Comparison of ENCODE assay signal across 8 mouse cellular contexts in the genomic region with DNA sequence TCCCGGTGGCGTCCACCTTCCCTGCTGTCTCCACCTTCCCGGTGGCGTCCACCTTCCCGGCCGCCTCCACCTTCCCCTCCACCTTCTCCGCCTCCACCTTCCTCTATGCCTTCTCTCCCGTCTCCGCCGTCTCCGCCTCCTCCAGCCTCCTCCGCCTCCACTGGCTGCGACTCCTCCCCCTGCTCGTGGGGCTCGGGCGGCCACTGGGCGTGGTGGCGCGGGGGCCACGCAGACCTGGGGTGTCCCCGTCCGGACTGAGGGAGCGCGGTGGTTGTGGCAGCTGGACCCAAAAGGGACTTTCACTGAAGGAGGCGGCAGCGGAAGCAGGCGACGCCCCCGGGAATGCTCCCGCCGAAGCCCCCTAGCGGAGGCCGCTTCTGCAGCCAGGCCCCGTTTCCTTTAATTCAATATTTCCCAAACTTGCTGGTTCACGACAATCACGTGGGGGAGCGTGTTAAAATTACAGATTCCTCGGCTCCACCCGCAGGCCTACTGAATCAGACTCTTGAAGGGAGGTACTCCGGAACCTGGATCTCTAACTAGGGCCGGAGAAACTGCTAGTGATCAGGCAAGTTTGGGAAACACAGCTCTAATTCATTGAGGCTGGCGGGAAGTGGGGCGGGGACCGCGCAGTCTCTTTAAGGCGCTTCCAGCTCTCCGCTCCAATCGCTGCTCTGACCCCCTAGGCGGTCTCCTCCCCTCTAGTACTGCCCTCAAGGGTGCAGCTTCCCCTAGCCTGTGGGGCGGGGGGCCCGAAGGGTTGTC. TPM values are rescaled to one million over a fixed set of nuclear protein-coding genes. Genes with fewer than 3 reads are reported as not detected.
A peak's percentile ranks its signal among the peaks of the same experiment; 100 is the strongest.
DNase-seq lines count a peak whose midpoint lies in the region; ATAC-seq lines count a peak whose summit lies in the region.

Gene Usp27x, minus strand, starts transcription at position 115 of the 765 bp plus-strand sequence.

- ATAC-seq in hindbrain, embryonic 13.5 days (ENCODE audit: low FRiP score) = peak; percentile 91

- peak within 1 kb of the TSS; percentile 90 for H3K27ac ChIP-seq in hindbrain, embryonic 13.5 days

- H3K36me3 ChIP-seq in hindbrain, embryonic 13.5 days = peaks cover 4% of the 10 kb centered on the region; the same call in 1 of the 2 replicates

- peak within 1 kb of the TSS; percentile 69 for H3K4me2 ChIP-seq in hindbrain, embryonic 13.5 days

- DNase-seq in NIH3T3 (ENCODE audit: low read depth) = peak; percentile 78
- peak; percentile 80 to 83 for DNase-seq in cerebellum, postnatal 10 days
- peak; percentile 52 to 68 for DNase-seq in frontal cortex, postnatal 10 days (ENCODE audit: low spot score in 2 of 2)
- DNase-seq in layer of hippocampus, postnatal 36 days = peak; percentile 69 to 74
- DNase-seq in lung, postnatal 36 days = peak; percentile 77
- peak; percentile 81 for DNase-seq in retina, postnatal 1 day
- peak; percentile 69 to 77 for DNase-seq in urinary bladder, adult 18-20 months (ENCODE audit: low spot score in 2 of 2)

- WGBS in hindbrain, embryonic 13.5 days = 17% methylated on average over 40 of the region's 51 CpGs

- H3K9me3 ChIP-seq in hindbrain, embryonic 13.5 days = no peaks in the 10 kb centered on the region

- no peaks in the 10 kb centered on the region for H3K27me3 ChIP-seq in hindbrain, embryonic 13.5 days

- peak within 1 kb of the TSS; percentile 56 for H3K4me3 ChIP-seq in hindbrain, embryonic 13.5 days

- peak within 1 kb of the TSS; percentile 79 for H3K9ac ChIP-seq in hindbrain, embryonic 13.5 days

- H3K4me1 ChIP-seq in hindbrain, embryonic 13.5 days (replicated peaks) = peaks cover 30% of the 10 kb centered on the region

RNA-seq across cellular contexts. Expression of gene Usp27x, which starts in this region (rescaled TPM):
- 1.6 and 1.9 TPM in 2 replicates for polyA plus RNA-seq in hindbrain, embryonic 13.5 days (2015; fragmentation: Nextera tagmentation; extraction: Ambion mirVana)
- 10 to 100 TPM; 14.4 to 15.1 TPM for total RNA-seq in layer of hippocampus, postnatal 36 days (2021)

Comparison
In these comparisons a context has a peak if more than half of its experiments do, and no peak if none do; other contexts are left out.
1. Peak in every context shown above with its lines: DNase-seq, ATAC-seq, H3K4me3 ChIP-seq and H3K27ac ChIP-seq.